Mouse (Mus musculus) cerebellum, adult (tissue): ENCODE data around the gene Slc30a2.
"Not testable (repeated sequence)": the region's sequence is repeated elsewhere in the genome, so short reads cannot be mapped to it uniquely, and the experiment has no call there.

Source experiments
- ATAC-seq: cut with Nextera tagmentation; 2 replicates; pipeline ENCODE4 v1.9.2; 2017; ENCODE audit warnings: mild to moderate bottlenecking, moderate library complexity, mixed read lengths; ENCODE audit not compliant: insufficient number of reproducible peaks, low FRiP score, low TSS enrichment

Slc30a2 gene

DNA sequence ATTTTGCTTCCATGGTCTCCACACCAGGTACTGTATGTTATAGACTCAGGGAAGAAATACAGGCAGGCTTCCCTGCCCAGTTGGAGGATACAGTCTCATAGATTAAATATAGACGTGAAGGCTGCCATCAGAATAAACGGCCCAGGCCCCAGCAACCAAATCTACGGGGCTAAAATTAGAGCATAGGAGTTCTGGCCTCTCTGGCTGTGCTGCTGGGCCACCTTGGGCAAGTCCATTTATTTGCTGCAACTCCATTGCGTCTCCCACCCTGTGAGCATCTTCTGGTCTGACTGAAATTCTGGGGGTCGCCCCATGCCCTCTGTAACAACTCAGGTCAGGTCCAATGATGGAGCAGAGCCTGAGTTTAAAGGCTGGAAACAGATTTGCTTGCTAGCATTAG lies 23.9 kb upstream of the Slc30a2 start:
- ATAC-seq = no peak

DNA sequence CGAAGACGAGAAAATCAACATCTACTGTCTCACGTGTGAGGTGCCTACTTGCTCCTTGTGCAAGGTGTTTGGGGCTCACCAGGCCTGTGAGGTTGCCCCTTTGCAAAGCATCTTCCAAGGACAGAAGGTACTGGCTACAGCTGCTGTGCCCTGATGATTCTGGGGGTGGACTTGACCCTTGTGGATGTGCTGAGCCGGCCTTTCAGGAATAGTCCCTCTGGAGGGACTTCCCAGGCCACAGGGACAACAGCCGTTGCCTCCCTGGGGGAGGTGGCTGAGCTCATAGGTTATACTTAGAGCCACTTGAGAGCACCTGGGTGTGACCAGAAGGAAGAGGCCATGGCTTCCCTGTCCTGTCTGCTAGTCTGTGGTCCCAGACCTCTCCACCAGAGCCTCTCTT lies 23.3 kb upstream of the Slc30a2 start:
- no peak for ATAC-seq

DNA sequence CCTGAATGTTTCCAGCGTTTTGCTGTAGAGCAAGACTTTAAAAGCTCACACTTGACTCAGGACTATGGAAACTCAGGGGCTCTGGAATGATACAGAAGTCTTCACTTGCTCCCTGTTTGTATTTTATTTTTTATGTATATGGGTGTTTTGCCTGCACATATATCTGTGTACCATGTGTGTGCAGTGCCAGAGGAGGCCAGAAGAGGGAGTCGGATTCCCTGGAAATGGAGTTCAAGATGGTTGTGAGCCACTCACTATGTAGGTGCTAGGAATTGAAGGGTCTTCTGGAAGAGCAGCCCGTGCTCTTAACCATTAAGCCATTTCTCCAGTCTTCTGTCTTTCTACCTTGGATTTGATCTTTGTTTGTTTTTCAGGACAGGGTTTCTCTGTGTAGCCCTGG lies 21.5 kb upstream of the Slc30a2 start:
- ATAC-seq = no peak

DNA sequence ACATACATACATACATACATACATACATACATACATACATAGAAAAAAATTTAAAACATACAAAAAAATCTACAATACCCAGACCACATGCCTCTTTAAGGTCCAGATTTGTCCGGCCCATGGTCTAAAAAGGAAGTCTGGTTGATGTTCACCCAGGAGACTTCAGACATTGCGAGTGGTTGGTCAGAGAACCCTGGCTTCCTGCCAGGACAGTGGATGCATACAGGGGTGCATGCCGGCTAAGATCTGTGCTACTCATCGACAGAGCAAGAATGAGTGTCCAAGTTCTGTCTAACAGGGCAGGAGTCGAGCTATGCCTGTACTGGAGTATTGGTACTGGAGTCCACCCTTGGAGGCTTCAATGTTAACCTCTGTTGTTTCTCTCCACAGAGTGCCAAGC lies 18.3 kb upstream of the Slc30a2 start:
- no peak for ATAC-seq

DNA sequence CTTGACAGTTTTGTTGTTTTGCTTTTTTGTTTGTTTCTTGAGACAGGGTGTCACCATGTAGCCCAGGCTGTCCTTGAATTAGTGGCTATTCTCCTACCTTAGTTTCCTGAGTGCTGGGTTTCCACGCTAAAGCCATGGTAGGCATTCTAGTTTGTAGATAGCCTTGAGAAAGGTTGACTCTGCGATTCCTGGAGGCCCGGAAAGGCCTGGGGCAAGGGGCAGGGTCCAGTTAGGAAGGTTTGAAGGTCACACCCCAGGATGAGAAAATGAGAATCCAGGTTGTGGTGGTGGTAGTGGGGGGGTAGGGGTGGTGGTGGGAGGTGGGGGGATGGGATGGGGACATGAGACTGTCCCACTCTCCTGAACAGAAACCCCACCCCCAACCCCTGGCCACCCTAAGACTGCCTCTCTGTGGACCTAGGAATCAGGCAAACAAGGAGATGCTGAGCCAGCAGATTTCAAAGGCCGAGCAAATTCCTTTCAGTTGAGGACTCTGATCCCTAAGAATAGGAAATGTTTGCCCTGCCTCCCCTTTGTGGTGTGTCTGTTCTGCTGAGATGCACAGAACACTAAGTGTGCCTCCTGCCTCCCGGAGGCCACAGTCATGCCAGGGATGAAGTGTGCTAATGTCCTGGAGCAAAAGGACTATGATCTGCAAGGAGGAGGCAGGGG lies 16.0 kb upstream of the Slc30a2 start:
- ATAC-seq = no peak

DNA sequence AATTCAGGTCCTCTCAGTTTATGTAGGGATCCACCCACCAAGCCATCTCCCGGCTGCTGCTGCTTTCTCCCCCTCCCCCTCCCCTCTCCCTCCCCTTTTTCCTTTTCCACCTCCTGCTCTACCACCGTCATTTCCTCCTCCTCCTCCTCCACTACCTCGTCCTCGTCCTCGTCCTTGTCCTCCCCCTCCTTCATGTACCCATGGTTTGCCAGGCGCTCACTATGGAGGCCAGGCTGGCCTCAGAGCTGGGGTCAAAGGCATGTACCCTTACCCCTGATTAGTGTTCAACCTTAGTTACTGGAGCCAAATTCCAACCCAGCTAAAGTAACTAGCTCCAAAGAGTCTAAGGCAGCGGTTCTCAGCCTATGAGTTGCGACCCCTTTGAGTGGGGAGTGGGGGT lies 14.8 kb upstream of the Slc30a2 start:
- no peak for ATAC-seq

DNA sequence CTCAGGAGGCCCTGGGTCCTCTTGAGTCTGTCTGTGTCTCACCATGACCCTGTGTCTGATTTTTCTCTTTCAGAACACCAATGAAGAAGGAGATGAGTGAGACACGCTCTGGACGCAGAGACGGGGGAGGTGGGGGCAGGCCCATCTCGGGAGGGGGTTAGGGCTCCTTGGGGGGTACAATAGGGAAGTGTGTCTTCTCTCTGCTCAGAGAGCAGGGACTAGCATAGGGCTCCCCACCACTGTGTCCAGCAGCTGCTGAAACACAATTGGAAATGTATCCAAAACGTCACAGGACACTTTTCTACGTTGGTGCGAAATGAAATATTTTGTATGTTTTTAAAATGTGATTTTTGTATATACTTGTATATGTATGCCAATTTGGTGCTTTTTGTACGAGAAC lies 14.1 kb upstream of the Slc30a2 start:
- ATAC-seq = no peak

DNA sequence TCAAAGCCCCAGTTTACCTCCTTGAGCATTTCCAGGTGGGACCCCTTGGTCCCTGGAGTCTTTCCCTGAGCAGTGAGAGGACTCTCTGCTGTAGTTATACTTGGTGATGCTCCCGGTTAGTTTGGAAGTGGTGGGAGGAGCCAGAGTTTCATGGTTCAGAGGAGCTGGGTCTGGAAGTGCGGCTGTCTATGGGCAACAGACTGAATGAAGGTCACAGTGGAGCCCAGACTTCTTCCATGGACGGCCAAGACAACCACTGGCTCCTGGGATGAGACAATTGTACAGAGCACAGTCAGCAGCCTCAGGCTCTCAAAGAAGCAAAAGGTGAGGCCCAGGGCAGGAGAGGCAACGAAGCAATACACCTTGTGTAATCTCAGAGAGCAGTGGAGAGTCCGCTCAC lies 12.7 kb upstream of the Slc30a2 start:
- no peak for ATAC-seq

DNA sequence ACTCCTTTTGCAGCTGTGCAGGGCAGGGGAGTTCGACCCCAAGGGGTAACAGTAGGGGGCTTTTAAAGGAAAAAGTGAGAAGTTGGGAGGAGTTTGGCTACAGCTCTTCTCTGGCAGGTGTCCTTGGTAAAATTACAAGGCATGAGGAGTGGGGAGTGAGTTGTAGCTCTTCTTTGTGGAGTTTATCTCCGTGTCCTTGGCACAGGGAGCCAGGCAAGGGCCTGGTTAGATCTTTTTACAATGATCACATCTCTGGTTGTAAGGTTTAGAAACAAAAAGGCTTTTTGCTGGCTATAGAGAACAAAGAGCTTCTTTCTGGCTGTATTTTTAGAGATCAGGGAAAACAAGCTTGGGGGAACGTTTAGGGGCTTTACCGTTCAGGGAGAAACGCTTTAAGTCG lies 1.8 kb upstream of the Slc30a2 start:
- ATAC-seq = not testable (repeated sequence)

DNA sequence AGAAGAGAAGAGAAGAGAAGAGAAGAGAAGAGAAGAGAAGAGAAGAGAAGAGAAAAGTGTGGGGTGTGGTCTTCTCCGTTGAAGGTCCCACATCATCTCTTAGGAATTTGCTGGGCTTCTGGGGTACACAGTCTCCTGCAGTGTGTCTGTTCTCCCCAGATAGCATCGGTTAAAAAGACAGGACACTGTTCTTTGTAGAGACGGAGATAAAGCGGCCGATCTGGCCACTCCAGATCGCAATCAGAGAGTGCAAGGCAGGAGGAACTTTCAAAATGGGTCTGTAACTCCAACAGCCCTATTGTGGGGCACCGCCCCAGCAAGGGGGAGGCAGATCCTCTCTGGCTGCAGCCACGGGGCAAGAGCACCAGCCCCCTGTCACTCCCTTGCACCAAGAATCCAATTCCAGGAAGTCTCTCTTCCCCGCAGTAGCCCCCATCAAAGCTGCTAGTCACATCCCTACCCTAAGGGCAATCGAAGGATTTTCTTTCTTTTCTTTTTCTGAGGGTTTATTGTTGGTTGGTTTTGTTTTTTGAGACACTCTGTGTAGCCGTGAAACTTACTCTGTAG lies 685 bp upstream of the Slc30a2 start:
- ATAC-seq = no peak

DNA sequence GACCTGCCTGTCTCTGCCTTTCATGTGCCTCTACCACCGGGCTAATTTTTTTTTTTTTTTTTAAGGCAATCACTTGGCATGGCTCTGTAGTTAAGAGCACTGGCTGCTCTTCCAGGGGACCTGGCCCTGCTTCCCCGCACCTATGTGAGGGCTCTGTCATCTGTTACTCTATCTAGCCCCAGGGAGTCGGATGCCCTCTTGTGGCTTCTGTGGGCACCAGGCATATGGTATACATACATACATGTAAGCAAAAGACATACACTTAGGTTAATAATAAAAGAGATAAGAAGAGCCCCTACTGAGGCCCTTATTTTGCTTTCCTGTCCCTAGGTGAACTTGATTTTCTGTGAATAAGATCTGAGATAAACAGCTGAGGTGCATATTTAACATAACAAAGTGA lies 1.6 kb downstream of the Slc30a2 start:
- no peak for ATAC-seq

DNA sequence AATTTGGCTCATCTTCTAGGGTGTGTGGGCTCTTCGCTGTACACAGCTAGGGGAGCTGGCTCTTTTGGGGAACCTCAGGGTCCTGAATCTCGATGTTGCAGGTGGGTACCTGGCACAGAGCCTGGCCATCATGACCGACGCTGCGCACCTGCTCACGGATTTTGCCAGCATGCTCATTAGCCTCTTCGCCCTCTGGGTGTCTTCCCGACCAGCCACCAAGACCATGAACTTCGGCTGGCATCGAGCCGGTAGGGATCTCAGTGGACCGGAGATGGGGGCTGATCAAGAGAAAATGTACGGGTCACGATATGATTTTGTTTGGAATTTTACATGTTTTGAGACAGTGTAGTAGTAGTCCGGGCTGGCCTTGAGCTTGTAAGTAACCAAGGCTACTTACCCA lies 2.8 kb downstream of the Slc30a2 start:
- ATAC-seq = no peak

DNA sequence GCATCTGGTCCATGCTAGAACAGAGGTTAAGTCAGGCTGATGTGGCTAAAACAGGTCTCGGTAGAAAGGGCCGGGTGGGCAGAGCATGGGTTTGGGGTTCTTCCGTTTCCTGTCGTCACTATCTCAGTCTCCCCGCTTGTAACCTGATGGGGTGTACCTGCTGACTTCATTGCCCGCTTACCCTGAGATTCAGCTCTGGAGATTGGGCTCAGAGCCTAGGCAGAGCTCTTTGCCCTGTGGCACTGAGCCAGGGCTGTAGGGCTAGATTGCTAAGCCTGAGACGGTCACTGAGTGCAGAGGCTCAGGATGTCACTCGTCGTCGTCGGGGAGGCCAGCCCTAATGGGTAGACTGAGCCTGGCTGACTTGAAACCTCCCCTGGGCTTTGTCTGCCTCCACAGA lies 5.1 kb downstream of the Slc30a2 start:
- ATAC-seq = no peak

DNA sequence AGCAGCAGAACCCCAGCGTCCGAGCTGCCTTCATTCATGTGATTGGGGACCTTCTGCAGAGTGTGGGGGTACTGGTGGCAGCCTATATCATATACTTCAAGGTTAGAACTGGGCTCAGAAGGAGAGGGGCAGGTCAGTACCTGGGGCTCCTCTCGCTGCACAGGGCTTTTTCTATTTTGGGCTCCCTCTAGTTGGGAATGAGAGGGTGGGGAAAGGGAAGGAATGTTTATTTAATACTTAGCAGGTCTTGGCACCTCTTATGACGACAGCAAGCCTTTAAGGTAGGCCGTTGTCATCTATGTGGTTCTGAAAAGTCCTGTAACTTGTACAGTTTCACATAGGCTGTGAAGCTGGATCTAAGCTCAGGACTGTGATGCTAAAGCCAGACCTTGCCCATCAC lies 5.6 kb downstream of the Slc30a2 start:
- ATAC-seq = no peak

DNA sequence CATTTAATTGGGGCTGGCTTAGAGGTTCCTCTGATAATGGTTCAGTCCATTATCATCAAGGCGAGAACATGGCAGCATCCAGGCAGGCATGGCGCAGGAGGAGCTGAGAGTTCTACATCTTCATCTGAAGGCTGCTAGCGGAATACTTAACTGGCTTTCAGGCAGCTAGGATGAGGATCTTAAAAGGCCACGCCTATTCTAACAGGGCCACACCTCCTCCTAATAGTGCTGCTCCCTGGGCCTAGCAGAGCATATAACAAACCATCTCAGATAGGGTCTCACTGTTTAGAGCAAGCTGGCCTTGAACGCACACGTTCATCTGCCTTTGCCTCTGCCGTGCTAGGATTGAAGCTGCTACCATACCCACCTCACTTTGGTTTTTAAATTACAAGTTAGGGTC lies 6.8 kb downstream of the Slc30a2 start:
- no peak for ATAC-seq

DNA sequence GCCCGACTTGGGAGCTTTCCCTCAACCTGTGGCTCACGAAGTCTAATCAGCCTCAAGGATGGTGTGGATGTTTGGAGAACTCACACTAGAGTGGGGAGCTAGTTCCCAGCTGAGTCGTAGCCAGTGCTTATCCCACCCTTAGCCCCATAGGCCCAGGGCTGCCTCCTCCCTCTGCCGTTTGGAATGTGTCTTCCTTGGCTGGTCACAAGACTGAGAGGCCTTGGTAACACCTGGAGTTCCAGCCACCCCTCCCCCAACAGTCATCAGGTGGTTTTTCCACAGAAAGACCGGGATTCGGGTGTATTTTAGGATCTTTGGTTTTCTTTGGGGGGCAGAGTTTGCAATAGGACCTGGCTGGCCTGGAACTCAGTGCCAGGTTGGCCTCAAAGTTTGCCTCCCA lies 7.7 kb downstream of the Slc30a2 start:
- no peak for ATAC-seq

DNA sequence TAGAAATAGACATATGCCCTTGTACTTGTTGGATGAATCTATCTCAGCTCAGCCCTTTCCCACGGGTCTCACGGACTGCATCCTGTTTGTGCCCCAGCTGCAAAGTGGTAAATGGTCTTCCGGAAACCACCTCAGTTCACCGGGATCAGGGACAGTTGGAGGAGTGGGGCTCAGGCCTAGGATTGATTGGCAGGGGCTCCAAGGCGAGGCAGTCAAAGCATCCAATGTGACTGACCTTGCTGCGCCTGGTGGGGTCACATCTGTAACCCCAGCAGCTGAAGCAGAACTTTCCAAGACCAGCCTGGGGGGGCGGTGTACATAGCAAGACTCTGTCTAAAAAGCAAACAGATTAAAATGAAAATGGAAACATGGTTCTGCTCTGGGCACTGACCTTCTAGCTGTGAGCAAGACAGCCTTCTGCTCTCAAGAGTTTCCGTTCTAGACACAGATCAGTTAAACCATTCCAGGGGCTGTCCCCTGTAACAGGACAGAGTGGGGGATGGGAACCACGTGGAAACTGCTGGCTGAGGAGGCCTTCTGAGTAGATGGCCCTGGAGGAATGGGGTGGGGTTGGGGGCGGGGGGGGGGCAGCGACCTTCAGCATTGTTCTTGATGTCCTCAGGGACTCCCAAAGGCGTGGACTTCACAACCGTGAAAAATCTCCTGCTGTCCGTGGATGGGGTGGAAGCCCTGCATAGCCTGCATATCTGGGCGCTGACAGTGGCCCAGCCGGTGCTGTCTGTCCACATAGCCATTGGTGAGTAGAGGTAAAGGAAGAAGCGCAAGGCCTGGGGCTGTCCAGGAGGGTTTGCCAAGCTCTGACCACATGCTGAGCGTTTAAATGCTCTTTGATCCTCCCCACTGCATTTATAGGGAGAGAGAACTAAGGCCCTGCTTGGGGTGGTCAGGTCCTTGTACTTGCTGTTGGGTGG lies 8.6 kb downstream of the Slc30a2 start:
- ATAC-seq = no peak

DNA sequence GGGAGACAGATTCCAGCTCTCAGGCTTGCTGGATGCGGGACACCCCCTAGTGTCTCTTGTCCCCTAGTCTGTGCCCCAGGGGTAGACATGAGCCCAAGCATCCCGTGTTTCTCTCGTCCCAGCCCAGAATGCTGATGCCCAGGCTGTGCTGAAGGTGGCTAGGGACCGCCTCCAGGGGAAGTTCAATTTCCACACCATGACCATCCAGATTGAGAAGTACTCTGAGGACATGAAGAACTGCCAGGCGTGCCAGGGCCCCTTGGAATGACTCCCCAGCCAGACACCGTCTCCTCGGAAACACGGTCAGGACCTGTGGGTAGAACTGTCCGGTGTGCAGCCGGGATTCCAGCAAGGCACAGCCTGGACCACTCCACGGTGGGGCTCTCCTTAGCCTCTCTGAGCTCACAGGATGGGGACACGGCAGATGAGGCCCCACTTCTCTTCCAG lies 9.3 kb downstream of the Slc30a2 start:
- ATAC-seq = no peak

DNA sequence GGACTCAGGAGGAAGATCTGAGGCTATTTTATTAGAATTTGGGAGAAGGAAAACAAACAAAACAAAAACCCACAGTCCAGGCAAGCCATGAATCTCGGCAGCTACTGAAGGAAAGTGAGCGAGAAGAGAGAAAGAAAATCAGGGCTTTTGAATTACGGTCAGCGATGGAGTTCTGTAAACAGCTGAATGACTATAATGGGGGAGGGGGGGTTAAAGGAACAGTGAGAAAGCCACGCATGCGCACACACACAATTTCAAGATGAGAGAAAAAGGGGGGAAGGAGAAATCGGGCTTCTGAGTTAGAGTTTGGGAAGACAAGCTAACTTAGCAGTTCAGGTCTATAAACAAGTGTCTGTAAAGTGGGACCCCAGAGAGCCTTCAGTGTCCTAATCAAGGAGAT lies 9.9 kb downstream of the Slc30a2 start:
- no peak for ATAC-seq

DNA sequence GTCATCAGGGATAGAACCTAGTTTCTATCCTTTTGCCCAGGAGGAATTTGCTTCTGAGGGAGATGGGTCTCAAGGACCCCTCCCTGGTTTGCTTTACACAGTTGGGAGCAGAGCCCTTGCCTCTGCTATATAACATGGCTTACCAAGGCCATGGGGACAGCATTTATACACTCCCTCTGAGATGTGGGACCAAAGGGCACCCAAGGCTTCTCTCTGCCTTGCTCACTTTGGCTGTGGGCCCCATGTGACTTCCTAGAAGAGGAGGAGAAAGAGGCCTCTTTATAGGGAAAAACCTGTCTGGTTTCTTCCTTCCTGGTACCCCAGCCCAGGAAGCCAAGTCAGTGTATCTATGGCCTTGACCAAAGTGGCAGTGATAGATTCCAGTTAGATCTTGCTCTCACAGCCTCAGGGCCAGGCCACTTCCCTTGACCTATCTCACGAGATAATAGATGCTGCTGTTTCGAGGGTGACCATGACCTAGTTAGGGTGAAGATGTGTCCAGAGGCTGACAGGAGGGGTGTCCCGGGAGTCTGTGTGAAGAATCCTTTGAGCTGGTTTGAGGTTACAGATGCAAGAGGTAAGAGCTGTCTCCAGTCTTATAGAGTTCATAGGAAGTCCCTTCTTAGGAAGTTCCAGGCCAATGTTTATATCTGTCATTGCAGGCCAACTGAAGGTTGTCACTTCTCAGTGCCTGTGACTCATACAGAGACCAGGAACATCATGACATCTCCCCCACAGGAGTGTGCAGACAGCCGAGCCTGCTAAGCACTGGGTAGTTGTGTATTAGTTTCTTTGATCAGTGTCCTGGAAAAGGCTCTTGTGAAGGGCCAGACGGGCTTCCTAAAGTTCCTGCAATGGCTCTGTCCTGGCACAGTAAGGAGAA lies 10.8 kb downstream of the Slc30a2 start:
- ATAC-seq = no peak
